Comparison of ENCODE assay signal across 11 mouse cellular contexts in genomic region chr8:86359518-86359917, GRCm38 (mm10).
"Had no signal": no experiment of that assay in that cellular context is flagged by ENCODE, and none has a peak within 500 bp of the region (broad histone marks: within the 10 kb centered on the region; RNA-seq: fewer than 3 reads in every experiment).

No protein-coding gene starts in this region.

- H3K36me3 ChIP-seq: limb, embryonic 13.5 days had no signal

- H3K4me2 ChIP-seq: limb, embryonic 13.5 days had no signal

- H3K9ac ChIP-seq: limb, embryonic 13.5 days; liver, embryonic 14.5 days had no signal

- H3K4me3 ChIP-seq: limb, embryonic 13.5 days had no signal

- H3K27ac ChIP-seq: kidney, postnatal 0 days; limb, embryonic 13.5 days; liver, embryonic 14.5 days had no signal

- DNase-seq: kidney, adult 9 months; kidney, postnatal 36 days; layer of hippocampus, adult 9-11 months; layer of hippocampus, postnatal 36 days; lung, adult 18-20 months; midbrain, embryonic 14.5 days; thymus, adult 2 months; thymus, postnatal 25 days had no signal

- H3K27me3 ChIP-seq: limb, embryonic 13.5 days had no signal

- H3K9me3 ChIP-seq: limb, embryonic 13.5 days had no signal
